7 mouse cellular contexts compared by ENCODE assay signal in genomic region chr6:21985732-21986540, GRCm38 (mm10). TPM values are rescaled to one million over a fixed set of nuclear protein-coding genes. Genes with fewer than 3 reads are reported as not detected.
A peak's percentile ranks its signal among the peaks of the same experiment; 100 is the strongest.
DNase-seq lines count a peak whose midpoint lies in the region; ATAC-seq and TF ChIP-seq lines count a peak whose summit lies in the region.

Gene Cped1, plus strand, starts transcription at chr6:21985916.

- TF ChIP-seq EP300 in stomach, postnatal 0 days (optimal IDR thresholded peaks at IDR 0.05) = no peak

- peaks cover 37% of the 10 kb centered on the region for H3K27me3 ChIP-seq in hindbrain, embryonic 13.5 days
- no peaks in the 10 kb centered on the region for H3K27me3 ChIP-seq in liver, adult 2 months (ENCODE audit: control insufficient read depth, insufficient read depth, low read length)
- peaks cover 4% of the 10 kb centered on the region; the same call in 1 of the 2 replicates for H3K27me3 ChIP-seq in midbrain, postnatal 0 days (ENCODE audit: insufficient read depth, low read length)
- H3K27me3 ChIP-seq in stomach, postnatal 0 days (ENCODE audit: control insufficient read depth, insufficient read depth, low read length) = no peaks in the 10 kb centered on the region

- peak within 1 kb of the TSS; percentile 91 for H3K27ac ChIP-seq in brown adipose tissue, adult 24 weeks (replicated peaks; ENCODE audit: low read depth, low read length)
- H3K27ac ChIP-seq in hindbrain, embryonic 13.5 days = no peak within 1 kb of the TSS
- H3K27ac ChIP-seq in liver, adult 2 months (replicated peaks; ENCODE audit: insufficient read depth, low read depth, low read length) = peak within 1 kb of the TSS; percentile 90
- H3K27ac ChIP-seq in midbrain, postnatal 0 days (ENCODE audit: low read depth, low read length) = no peak within 1 kb of the TSS
- H3K27ac ChIP-seq in stomach, postnatal 0 days (replicated peaks) = peak within 1 kb of the TSS; percentile 87

- peak within 1 kb of the TSS; percentile 84 for H3K4me3 ChIP-seq in brown adipose tissue, adult 24 weeks (ENCODE audit: insufficient read depth, low read depth, low read length)
- H3K4me3 ChIP-seq in hindbrain, embryonic 13.5 days = peak within 1 kb of the TSS; percentile 46
- peak within 1 kb of the TSS; percentile 63 for H3K4me3 ChIP-seq in liver, adult 2 months (ENCODE audit: insufficient read depth, low read depth, low read length)
- H3K4me3 ChIP-seq in midbrain, postnatal 0 days (ENCODE audit: low read depth, low read length) = peak within 1 kb of the TSS; percentile 46
- H3K4me3 ChIP-seq in stomach, postnatal 0 days (ENCODE audit: low read depth, low read length) = peak within 1 kb of the TSS; percentile 51

- DNase-seq in R1 (ENCODE audit: low read depth, low spot score) = peak; percentile 85
- peak; percentile 83 for DNase-seq in gastrocnemius, adult 18-20 months (ENCODE audit: low spot score)
- DNase-seq in liver, adult 2 months (ENCODE audit: extremely low read depth, low read depth, low spot score) = peak; percentile 91
- peak; percentile 38 for DNase-seq in midbrain, postnatal 0 days (ENCODE audit: low spot score)
- DNase-seq in stomach, postnatal 0 days (ENCODE audit: low spot score) = peak; percentile 53

- TF ChIP-seq POLR2A in liver, adult 2 months (IDR thresholded peaks at IDR 0.05; ENCODE audit: extremely low read depth, insufficient read depth, low read length) = 0 out of 2 replicates have a peak, but pooled peaks have one; percentile 29

- TF ChIP-seq CTCF in liver, adult 2 months (IDR thresholded peaks at IDR 0.05; ENCODE audit: low read depth, low read length) = no peak
- no peak for TF ChIP-seq CTCF in midbrain, postnatal 0 days (IDR thresholded peaks at IDR 0.05)
- no peak for TF ChIP-seq CTCF in stomach, postnatal 0 days (IDR thresholded peaks at IDR 0.05; ENCODE audit: low read depth)

- peak within 1 kb of the TSS; percentile 91 for H3K4me2 ChIP-seq in hindbrain, embryonic 13.5 days
- peak within 1 kb of the TSS; percentile 98 for H3K4me2 ChIP-seq in midbrain, postnatal 0 days (ENCODE audit: low read depth, low read length, poor library complexity, severe bottlenecking)
- H3K4me2 ChIP-seq in stomach, postnatal 0 days (replicated peaks; ENCODE audit: low read depth) = peak within 1 kb of the TSS; percentile 78

- ATAC-seq in hindbrain, embryonic 13.5 days (ENCODE audit: low FRiP score) = peak; percentile 59
- ATAC-seq in midbrain, postnatal 0 days (ENCODE audit: low FRiP score) = peak; percentile 60; the same call in 1 of the 2 replicates
- peak; percentile 78 for ATAC-seq in stomach, postnatal 0 days (ENCODE audit: low FRiP score, low TSS enrichment)

- no peaks in the 10 kb centered on the region for H3K36me3 ChIP-seq in hindbrain, embryonic 13.5 days
- peaks cover 2% of the 10 kb centered on the region; the same call in 1 of the 2 replicates for H3K36me3 ChIP-seq in liver, adult 2 months (ENCODE audit: control insufficient read depth, insufficient read depth, low read length)
- H3K36me3 ChIP-seq in midbrain, postnatal 0 days (ENCODE audit: insufficient read depth, low read length) = no peaks in the 10 kb centered on the region
- no peaks in the 10 kb centered on the region for H3K36me3 ChIP-seq in stomach, postnatal 0 days (ENCODE audit: control insufficient read depth, insufficient read depth, low read length)

- peak within 1 kb of the TSS; percentile 66 for H3K9ac ChIP-seq in hindbrain, embryonic 13.5 days
- H3K9ac ChIP-seq in liver, adult 2 months (ENCODE audit: low read depth, low read length) = peak within 1 kb of the TSS; percentile 76
- H3K9ac ChIP-seq in midbrain, postnatal 0 days (replicated peaks; ENCODE audit: low read length, poor library complexity, severe bottlenecking) = peak within 1 kb of the TSS; percentile 39
- H3K9ac ChIP-seq in stomach, postnatal 0 days (ENCODE audit: low read length) = peak within 1 kb of the TSS; percentile 63

- peaks cover 8% of the 10 kb centered on the region for H3K79me2 ChIP-seq in liver, adult 2 months (ENCODE audit: control insufficient read depth, insufficient read depth, low read length)

- H3K9me3 ChIP-seq in hindbrain, embryonic 13.5 days = no peaks in the 10 kb centered on the region
- H3K9me3 ChIP-seq in midbrain, postnatal 0 days (ENCODE audit: low read length) = no peaks in the 10 kb centered on the region
- H3K9me3 ChIP-seq in stomach, postnatal 0 days (ENCODE audit: control insufficient read depth, low read length) = no peaks in the 10 kb centered on the region

- under 1% methylated on average over 38 of the region's 38 CpGs for WGBS in hindbrain, embryonic 13.5 days
- under 1% methylated on average over 38 of the region's 38 CpGs for WGBS in liver, adult 2 months
- WGBS in midbrain, postnatal 0 days = 1% methylated on average over 38 of the region's 38 CpGs
- WGBS in stomach, postnatal 0 days = under 1% methylated on average over 38 of the region's 38 CpGs

- H3K4me1 ChIP-seq in brown adipose tissue, adult 24 weeks (ENCODE audit: control insufficient read depth, insufficient read depth, insufficient read length, low read length) = peaks cover 7% of the 10 kb centered on the region
- H3K4me1 ChIP-seq in hindbrain, embryonic 13.5 days (replicated peaks) = peaks cover 20% of the 10 kb centered on the region
- peaks cover 11% of the 10 kb centered on the region for H3K4me1 ChIP-seq in liver, adult 2 months (ENCODE audit: control insufficient read depth, insufficient read depth, low read length)
- H3K4me1 ChIP-seq in midbrain, postnatal 0 days (ENCODE audit: insufficient read depth, low read length) = peaks cover 12% of the 10 kb centered on the region; the same call in 1 of the 2 replicates
- H3K4me1 ChIP-seq in stomach, postnatal 0 days (replicated peaks; ENCODE audit: control insufficient read depth, insufficient read depth) = no peaks in the 10 kb centered on the region

RNA-seq across cellular contexts. Expression of gene Cped1, which starts in this region (rescaled TPM):
- polyA plus RNA-seq in brown adipose tissue, adult 24 weeks (2012; ENCODE audit: insufficient read depth, insufficient read length, missing spikeins) = 37.5 and 39.6 TPM in 2 replicates
- total RNA-seq in gastrocnemius, adult 18-20 months (2021) = 10 to 100 TPM; 20.8 to 26.4 TPM
- 4.3 and 4.4 TPM in 2 replicates for polyA plus RNA-seq in hindbrain, embryonic 13.5 days (2015; fragmentation: Nextera tagmentation; extraction: Ambion mirVana)
- total RNA-seq in liver, adult 2 months (2014; rRNA removed) = 59.8 and 63.6 TPM in 2 replicates
- 6.0 and 6.9 TPM in 2 replicates for polyA plus RNA-seq in liver, adult 2 months (2012; rRNA removed)
- 4.4 and 5.5 TPM in 2 replicates for total RNA-seq in midbrain, postnatal 0 days (2014; rRNA removed)
- polyA plus RNA-seq in midbrain, postnatal 0 days (2015; fragmentation: Nextera tagmentation; extraction: Ambion mirVana) = 1.7 and 2.5 TPM in 2 replicates
- polyA plus RNA-seq in stomach, postnatal 0 days (2015; fragmentation: Nextera tagmentation; extraction: Ambion mirVana) = 10.4 and 10.7 TPM in 2 replicates

Comparison
In these comparisons a context has a peak if more than half of its experiments do, and no peak if none do; other contexts are left out.
1. DNase-seq: peak in every context shown above with its lines; median percentile 91 in liver, adult 2 months; 85 in R1; 83 in gastrocnemius, adult 18-20 months; 53 in stomach, postnatal 0 days; 38 in midbrain, postnatal 0 days.
2. H3K27ac ChIP-seq: peak in brown adipose tissue, adult 24 weeks (single experiment), liver, adult 2 months (single experiment) and stomach, postnatal 0 days (single experiment); none in hindbrain, embryonic 13.5 days (single experiment) and midbrain, postnatal 0 days (single experiment).
3. Peak in every context shown above with its lines, with median percentiles within 50 percentile points of each other: H3K4me3 ChIP-seq, ATAC-seq, H3K4me2 ChIP-seq and H3K9ac ChIP-seq.